Mouse (Mus musculus) brown adipose tissue, adult 24 weeks (tissue): ENCODE measurements at regions not wholly inside any gene's neighbourhood (a gene's known extent, or its start where the extent isn't known, plus 50 kb on each side); places are given as distances from the start of the nearest gene placed in this dataset.

ENCODE experiments used
- H3K27ac ChIP-seq: fragments of 200-500 bp; replicated peaks from 2 replicates; pipeline ENCODE4 v1.5.1; 2012; ENCODE audit warnings: low read depth, mild to moderate bottlenecking, low read length
- H3K4me1 ChIP-seq: fragments of 200-500 bp; 2 replicates; pipeline ENCODE4 v1.6.1; 2012; ENCODE audit warnings: low read length, mixed read lengths; ENCODE audit not compliant: control insufficient read depth, insufficient read depth, insufficient read length
- H3K4me3 ChIP-seq: fragments of 200-500 bp; 2 replicates; pipeline ENCODE4 v1.5.1; 2012; ENCODE audit warnings: low read depth, mild to moderate bottlenecking, low read length, moderate library complexity; ENCODE audit not compliant: insufficient read depth

DNA sequence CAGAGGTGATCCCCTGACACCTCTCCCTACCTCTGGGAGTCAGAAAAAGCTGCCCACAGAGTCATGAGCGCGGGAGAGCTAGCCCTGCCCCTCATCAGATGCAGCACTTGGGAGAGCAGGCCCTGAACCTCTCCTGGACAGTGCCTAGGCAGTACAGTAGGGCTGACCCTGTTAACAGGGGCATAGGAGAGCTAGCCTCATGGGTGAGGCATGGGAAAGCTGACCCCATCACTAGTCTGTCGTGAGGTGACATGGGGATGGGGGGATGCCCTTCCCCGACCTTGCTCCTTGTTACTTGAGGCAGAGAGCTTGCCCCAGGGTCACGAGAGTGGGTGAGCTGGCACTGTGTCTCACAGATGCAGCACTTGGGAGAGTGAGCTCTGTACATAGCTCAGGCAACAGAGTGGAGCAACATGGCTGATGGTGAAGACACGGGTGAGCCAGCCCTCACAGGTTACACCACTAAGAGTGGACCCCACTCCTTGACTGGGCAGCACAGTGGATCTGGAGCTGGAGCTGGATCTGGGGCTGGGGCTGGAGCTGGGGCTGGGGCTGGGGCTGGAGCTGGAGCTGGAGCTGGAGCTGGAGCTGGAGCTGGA, 225.5 kb upstream of the Krr1 start:
- H3K27ac ChIP-seq = no peak overlapping the region
- H3K4me3 ChIP-seq = no peak overlapping the region
- H3K4me1 ChIP-seq = no peaks in the 10 kb centered on the region

DNA sequence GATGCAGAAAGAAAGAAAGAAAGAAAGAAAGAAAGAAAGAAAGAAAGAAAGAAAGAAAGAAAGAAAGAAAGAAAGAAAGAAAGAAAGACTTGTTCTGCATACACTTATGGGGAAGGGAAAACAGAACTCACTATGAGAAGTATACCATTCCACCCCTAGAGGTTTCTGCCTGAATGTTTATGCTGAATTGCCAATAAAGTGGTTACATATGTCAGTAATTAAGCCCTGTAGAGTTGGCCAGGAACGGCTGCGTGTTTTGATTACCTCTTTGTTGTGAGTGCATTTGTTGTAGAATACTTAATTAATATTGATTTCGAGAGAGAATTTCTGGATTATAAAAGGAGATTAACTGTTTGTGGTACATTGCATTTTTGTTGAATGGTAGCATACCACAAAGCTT, 224.0 kb upstream of the Krr1 start:
- Histone ChIP-seq H3K4me1 (no peaks in the 10 kb centered on the region), H3K27ac (no peak overlapping the region), H3K4me3 (no peak overlapping the region)

DNA sequence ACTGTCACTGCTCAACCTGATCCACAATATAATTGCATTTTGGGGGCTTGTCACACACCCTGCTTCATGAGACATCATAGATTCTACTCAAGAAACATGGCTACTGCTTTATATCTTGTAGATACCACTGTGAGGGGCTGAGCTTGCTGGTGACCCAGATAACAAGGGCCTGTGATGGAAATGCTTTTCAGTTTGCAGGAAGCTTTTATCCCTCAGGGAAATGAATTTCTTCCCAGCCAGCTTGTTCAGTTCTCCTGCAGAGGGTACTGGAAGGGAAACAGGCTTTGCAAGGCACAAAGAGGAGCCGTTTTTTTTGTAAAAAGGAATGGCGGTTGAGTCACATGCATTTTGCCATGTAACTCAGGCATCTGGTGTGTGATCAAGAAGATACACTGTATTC, 218.8 kb upstream of the Krr1 start:
- no peak overlapping the region for H3K4me3 ChIP-seq
- no peaks in the 10 kb centered on the region for H3K4me1 ChIP-seq
- H3K27ac ChIP-seq = no peak overlapping the region

DNA sequence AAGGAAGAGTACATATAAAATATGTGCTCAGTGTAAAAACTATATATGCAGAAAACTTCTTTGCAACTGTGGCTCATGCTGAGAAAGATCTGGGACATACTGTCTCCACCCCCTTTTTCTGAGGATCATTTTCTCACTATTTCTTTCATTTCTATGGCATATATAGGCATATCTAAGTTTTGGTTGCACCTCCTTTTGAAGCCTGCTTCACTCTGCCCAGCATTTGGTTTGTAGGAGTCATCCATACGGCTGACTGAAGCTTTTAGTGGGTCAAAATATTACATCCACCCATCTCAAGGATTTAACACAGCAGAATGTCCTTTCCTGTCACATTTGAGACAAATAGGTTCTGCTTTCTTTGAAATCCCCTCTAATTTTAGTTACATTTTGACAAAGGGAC, 216.5 kb upstream of the Krr1 start:
- Histone ChIP-seq H3K27ac (no peak overlapping the region), H3K4me1 (no peaks in the 10 kb centered on the region), H3K4me3 (no peak overlapping the region)

DNA sequence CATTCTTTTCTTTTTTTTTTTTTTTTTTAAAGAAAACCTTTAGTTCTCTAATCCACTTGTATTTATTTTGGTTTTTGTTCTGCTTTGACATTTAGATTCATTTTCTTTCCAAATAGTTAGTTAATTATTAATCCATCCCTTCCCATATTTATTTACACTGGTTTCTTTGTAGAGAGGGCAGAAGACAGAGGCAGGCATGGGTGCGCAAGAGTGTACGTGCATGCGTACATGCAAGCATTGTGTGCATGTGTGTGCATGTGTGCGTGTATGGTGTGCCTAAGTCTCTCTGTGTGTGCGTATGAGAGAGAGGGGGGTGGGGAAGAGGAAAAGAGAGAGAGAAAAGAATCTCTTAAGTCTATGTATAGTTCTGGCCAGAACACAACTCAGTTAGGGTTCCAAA, 215.9 kb upstream of the Krr1 start:
- no peak overlapping the region for H3K4me3 ChIP-seq
- H3K27ac ChIP-seq = no peak overlapping the region
- no peaks in the 10 kb centered on the region for H3K4me1 ChIP-seq

DNA sequence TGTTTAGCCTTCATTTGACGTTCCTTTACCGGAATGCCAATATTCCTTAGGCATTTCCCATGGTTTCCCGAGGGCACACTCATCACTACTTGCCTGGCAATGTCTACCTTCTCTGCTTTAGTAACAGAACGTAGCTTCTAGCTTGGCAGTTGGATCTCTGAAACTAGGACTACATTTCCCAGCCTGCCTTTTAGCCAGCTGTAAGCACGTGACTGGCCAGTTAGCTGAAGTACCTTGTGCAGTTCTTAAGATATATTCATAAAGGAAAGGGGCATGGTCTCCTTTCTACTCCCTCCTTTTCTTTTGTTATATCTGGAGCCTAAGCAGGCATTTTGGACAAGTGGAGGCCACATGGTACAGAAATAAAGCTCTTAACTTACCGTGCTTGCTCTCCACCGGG, 214.8 kb upstream of the Krr1 start:
- no peak overlapping the region for H3K27ac ChIP-seq
- no peak overlapping the region for H3K4me3 ChIP-seq
- H3K4me1 ChIP-seq = no peaks in the 10 kb centered on the region

DNA sequence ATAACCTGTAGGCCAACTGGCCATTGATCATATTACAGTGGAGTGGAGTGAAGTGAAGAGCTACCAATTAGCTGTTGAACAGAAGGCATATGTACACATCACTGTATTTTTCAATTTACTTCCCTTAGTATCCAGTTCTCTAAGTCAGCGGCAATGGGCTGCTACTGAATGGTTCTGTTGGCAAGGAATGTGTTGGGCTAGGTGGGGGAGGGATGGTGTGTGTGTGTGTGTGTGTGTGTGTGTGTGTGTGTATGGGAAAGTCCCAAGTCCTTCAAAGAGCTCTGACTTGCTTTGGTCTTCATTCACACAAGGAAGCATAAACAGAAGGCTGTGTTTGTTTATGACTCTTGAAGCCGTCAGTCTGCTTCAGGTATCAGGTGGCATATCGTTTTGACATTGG, 213.0 kb upstream of the Krr1 start:
- Histone ChIP-seq H3K27ac (no peak overlapping the region), H3K4me1 (no peaks in the 10 kb centered on the region), H3K4me3 (no peak overlapping the region)

DNA sequence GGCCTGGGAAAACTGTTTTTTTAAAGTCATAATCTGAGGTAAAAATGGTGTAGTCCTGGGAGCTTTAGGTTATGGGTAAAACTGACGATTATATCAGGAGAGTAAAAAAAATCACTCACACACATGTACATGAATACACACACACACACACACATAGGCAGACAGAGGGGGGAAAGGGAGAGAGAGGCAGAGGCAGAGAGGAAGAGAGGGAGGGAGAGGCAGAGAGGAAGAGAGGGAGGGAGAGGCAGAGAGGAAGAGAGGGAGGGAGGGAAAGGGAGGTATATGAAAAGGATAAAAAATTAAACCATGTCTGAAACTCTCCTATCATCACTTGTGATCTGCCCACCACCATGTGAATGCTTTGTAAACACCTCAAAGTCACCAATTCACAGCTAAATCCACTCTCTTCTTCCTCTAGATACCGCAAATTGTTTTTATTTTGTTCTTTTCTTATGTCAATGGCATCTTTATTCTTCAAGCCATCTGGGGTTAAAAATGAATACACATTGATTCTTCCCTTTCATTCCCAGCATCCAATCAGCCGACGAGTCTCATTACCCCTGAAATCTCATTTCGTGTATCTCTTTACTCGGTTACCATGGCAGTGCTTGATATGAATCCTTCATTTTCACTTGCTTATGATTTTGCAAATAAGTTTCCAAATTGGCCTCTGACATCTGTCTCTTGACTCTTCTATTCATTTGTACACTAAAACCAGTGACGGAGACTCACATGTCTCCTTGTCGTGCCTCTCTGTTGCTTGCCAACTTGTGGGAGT, 209.5 kb upstream of the Krr1 start:
- Histone ChIP-seq H3K4me3 (no peak overlapping the region), H3K4me1 (peaks cover 3% of the 10 kb centered on the region)

DNA sequence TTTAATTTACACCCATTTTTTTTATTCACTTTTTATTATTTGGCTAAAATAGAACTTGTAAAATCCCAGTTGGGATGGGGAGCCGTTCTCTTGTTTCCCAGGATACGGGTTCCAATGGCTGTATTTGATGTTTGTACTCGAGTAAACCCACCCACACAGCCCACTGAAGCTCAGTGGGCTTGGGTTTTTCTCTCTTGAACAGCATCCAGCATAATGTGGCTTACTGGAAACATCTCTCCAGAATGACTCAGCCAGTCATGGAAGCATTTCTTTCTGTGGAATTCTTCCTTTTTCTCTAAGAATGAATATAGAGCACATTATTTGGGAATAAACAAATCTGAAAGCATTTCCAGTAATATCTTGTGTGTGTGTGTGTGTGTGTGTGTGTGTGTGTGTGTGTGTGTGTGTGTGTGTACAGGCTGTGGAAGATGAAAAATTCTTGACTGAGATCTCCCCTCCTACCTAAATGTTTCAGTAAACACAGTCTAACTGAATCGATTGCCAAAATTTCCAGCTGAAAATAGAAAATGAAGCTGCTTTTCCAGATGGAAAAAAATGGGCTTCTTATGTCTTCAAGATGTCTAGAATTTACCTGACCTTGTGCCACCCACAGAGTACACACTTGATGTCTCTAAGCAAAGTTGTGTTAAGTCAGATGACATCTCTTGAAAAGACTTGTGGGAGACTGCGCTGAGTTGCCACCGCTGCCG, 205.3 kb upstream of the Krr1 start:
- Histone ChIP-seq H3K4me1 (peaks cover 16% of the 10 kb centered on the region), H3K27ac (no peak overlapping the region), H3K4me3 (no peak overlapping the region)

More for the DNA sequence above, 209.5 kb upstream of the Krr1 start:
- no peak overlapping the region for H3K27ac ChIP-seq

DNA sequence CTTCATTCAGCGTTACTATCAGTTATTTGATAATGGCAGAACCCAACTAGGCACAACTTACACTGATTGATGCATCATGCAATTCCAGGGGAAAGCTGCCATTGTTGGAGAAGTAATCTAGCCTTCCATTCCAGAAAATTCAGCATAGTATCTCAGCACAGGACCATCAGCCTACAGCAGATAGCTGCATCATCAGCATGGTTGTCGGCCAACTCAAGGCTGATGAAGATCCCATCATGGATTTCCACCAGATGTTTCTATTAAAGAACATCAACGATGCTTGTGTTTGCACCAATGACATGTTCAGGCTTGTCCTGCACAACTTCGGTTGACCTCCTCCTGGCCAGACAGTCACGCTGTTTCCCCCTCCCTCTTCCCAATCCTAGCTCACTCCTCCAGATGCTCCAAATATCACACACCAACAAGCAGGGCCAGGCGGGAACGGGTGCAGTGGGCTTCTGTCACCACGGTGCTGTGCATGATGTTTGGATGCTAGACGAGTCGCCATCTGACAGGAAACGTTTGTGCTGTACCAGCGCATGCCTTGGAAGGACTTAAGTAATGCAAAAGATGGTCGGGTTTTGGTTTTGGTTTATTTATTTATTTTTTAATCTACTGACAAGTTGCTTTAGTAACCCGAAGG, 204.5 kb upstream of the Krr1 start:
- Histone ChIP-seq H3K4me1 (peaks cover 16% of the 10 kb centered on the region), H3K4me3 (no peak overlapping the region), H3K27ac (no peak overlapping the region)

DNA sequence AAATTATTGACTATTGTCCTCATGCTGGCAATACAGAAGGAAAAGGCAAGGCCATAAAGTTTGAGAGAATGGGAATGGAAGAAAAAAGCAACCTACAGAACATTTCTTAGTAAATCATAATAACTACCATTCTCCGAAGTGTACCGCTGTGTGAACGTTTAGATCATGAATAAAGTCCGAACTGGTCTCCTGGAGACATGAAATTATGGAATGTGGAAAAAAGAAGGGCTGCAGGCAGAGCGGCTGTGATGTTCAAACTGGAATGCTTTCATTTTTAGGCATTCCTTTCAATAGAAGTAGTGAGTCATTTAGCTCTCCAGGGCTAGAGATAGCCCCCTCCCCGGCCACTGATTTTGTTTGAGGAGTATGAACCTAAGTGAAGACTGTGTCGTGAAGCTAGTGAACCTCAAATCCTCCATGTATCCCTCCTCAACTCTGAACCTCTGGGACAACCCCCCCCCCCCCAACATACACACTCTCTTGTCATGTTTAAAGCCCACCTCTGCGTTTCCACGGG, 202.9 kb upstream of the Krr1 start:
- H3K27ac ChIP-seq = no peak overlapping the region
- H3K4me1 ChIP-seq = peaks cover 16% of the 10 kb centered on the region
- no peak overlapping the region for H3K4me3 ChIP-seq

DNA sequence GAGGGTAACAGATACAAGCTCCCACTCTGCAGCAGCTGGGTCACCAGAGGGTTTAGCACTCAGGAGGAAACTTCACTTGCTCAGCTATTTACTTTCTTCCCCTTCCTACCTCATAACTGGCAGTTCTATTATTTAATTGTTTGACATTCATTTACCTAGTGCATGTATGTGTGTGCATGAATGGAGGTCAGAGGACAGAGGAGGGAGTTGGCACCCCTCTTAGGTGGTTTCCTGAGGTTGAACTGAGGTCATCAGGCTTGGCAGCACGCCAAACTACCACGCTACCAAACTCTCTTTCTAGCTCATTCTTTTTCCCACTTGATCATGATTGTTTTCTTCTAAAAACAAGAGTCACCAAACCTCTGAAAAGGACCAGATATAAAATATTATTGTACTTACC, 202.4 kb upstream of the Krr1 start:
- Histone ChIP-seq H3K4me3 (no peak overlapping the region), H3K27ac (no peak overlapping the region), H3K4me1 (peaks cover 16% of the 10 kb centered on the region)

DNA sequence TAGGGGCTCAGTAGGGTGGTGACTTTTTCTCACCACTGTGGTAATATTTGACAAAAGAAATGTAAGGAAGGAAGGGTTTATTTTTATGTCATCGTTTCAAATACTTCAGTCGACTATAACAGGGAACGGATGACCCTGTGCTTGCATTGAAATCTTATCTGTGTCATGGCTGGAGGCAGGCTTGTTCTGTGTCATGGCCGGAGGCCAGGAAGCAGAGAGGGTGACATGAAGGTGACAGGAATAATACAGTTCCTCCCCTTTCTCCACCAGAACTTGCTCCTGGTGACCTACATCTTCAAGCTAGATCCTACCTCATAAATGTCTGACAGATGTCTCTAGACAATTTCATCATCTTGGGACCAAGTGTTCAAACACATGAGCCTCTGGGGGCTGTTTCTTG, 201.5 kb upstream of the Krr1 start:
- Histone ChIP-seq H3K4me3 (no peak overlapping the region), H3K4me1 (peaks cover 16% of the 10 kb centered on the region), H3K27ac (no peak overlapping the region)

DNA sequence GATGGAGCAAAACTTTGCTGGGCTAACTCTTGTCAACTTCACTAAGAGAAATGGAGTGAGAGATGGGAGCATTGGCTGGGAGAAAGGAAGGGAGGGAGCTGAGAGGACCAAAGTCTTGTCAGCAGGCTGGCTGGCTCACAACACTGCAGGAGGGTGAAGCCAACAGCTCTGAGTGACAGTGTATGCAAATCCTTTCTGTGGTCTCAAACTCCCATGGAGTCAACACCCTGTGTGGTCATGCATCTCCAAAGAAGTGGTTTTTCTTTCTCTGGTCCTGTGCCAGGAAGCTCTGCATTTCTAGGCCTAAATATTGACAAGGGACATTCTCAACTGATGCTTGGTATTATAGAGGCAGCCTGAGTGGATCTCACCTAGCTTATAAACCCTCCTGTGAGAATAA, 194.9 kb upstream of the Krr1 start:
- no peak overlapping the region for H3K27ac ChIP-seq
- H3K4me1 ChIP-seq = no peaks in the 10 kb centered on the region
- H3K4me3 ChIP-seq = no peak overlapping the region

DNA sequence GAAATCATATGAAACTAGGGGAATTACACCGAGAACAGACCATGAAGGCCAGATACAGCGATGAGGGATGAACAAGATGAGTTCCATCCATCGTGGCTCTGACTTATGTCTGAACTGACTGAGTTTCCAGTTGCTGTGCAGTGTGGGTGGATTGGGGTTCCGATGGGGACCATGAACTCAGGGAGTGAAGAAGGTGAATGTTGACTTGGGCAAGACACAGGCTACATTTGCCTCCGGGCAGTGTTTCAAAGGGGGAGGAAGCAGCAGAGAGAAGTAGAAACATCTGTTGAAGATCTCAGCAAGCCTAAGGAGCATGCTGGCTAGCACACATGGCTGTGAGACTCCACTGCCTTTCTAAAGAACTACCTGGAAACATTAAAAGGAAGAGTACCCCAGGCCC, 194.4 kb upstream of the Krr1 start:
- Histone ChIP-seq H3K27ac (no peak overlapping the region), H3K4me3 (no peak overlapping the region)

More for the DNA sequence above, 194.4 kb upstream of the Krr1 start:
- H3K4me1 ChIP-seq = no peaks in the 10 kb centered on the region
